Mouse (Mus musculus): ENCODE measurements around the gene Pde4dip. TPM values are rescaled to one million over a fixed set of nuclear protein-coding genes. Genes with fewer than 3 reads are reported as not detected.

Gene Pde4dip
- total RNA-seq, 2 experiments from 2014 or later = 1,706 to 1,771 TPM

GRCm38 (mm10) chr3:97710134-97710533, 178.4 kb downstream of the Pde4dip start:
- DNase-seq = no peak
- intact Hi-C loops (cut with DNase I) = no loop called here

DNA sequence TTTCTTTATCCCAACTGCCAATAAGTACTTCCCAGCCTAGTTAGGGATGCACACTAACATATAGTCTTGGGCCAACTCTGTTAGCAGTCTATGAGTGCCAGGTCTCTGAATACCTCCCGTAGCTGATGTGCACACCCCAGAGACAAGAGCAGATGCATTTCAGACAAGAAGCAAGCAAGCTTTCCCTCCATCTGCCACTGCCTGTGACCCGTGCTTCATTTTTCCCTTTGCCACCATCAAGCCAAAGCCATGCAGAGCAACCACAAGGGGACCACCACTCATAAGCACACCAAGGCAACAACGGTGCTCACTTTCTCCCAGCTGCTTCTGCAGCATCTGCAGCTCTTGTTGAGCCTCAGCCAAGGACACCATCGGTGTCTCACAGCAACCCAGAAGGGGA, 181.9 kb downstream of the Pde4dip start:
- intact Hi-C loops (cut with DNase I) = no loop called here
- DNase-seq = no peak

- intact Hi-C loops (cut with DNase I) = no loop called here
- DNase-seq = no peak
These were observed 183.0 kb downstream of the Pde4dip start for GRCm38 (mm10) chr3:97705508-97705907.

DNA sequence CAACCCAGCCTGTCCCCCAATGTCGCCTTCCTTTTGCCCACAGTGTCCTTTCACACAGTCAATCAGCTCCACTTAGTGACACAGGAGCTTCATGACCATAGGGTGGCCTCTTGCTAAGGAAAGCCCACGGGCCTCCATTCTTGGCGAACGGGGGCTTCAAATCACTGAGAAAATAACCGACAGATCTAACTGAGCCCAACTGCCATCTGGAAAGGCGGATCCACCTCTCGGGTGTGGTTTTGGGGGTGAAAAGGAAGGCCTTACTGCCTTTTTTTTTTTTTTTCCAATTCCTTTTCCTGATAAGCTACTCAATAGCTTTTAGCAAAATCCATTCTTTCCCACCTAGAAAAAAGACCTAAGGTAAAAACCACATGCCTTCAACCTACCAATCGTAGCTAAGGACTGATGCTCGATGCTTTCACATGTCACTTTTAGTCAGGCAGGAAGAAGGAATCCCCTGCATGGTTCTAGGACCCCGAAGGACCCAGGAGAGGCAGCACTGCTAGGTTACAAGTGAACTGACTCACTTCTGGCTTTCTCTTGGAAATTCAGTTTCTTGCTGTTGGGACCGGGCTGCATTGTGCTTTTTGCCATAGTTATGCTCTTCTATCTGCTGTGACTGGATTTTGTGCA, 185.9 kb downstream of the Pde4dip start:
- intact Hi-C loops (cut with DNase I) = no loop called here
- no peak for DNase-seq

GRCm38 (mm10) chr3:97701198-97701597, 187.3 kb downstream of the Pde4dip start:
- intact Hi-C loops (cut with DNase I) = no loop called here
- no peak for DNase-seq

DNA sequence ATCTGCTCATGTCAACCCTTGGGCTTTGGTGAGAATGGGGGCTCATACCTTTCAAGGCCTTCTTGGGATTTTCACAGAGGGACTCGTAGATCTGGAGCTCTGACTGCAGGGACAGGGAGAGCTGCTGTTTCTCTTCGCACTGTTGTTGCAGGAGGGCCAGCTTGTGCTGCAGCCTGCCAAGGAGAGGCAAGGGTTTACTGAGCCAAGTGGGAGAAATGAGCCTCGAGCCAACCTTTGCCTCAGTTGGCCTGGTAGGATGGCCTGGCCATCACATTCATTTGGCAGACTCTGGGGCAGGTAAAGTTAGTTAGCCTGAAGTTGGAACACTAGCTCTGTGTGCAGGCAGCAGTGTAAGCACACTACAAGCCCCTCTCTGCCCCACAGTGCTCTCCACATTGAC, 189.4 kb downstream of the Pde4dip start:
- DNase-seq = no peak
- intact Hi-C loops (cut with DNase I) = no loop called here

- DNase-seq = no peak
- intact Hi-C loops (cut with DNase I) = no loop called here
These were observed 191.2 kb downstream of the Pde4dip start for GRCm38 (mm10) chr3:97697291-97697690.

DNA sequence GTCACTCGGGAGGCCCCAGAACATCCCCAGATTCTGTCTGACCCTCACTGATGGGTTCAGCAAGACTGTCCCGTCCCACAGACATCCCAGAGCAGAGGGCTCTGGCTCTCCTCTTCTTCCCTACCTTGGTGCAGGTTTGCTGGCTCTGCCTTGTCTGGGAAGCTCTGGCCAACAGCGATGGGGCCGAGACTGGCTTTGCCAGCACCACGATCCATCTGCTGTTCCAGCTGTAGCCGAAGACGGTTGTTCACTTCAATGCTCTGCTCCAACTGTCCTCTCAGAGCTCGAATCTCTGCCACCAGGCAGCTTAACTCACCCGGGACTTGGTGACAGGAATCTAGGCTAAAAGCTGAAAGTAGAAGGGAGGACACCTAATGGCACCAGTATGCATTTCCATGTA, 191.6 kb downstream of the Pde4dip start:
- DNase-seq = no peak
- intact Hi-C loops (cut with DNase I) = no loop called here

DNA sequence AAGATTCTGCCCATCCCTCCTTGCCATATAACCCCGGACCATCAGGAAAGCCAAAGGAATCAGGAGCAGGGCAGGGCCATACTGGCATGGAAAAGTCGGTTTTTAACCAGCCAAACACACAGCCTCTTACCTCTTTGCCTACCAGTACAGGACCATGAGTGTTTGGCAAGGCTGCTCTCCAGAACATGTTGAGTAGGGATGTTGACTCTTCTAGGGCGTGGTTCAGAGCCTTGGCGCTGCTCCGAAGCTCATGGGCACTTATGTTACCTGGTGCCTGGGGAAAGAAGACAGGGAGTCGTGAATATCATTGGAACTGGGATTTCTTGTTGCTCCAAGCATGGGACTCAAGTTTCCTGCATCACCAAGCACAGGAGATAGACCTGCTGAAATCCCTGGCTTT, 194.7 kb downstream of the Pde4dip start:
- no peak for DNase-seq
- intact Hi-C loops (cut with DNase I) = no loop called here

GRCm38 (mm10) chr3:97691443-97692017, 197.0 kb downstream of the Pde4dip start:
- intact Hi-C loops (cut with DNase I) = no loop called here
- DNase-seq = no peak

DNA sequence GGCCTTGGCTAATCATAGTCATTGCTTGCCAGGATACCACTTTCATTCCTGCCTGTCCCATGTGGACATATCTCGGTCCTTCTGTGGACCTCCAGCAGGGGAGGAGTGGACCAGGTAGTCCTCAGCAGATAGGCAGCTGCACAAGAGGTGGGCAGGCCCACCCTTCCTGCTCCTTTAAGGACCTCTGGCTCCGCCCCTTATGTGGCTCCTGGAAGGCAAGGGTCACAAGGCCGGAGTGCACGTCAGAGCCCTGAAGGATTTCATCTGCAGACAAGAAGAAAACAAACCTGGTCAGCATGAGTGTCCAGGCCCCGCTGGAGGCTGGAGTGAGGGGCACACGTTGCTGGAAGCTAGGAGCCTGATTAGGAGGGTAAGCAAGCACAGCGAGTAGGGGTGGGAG, 197.9 kb downstream of the Pde4dip start:
- intact Hi-C loops (cut with DNase I) = no loop called here
- DNase-seq = no peak

- DNase-seq = no peak
- intact Hi-C loops (cut with DNase I) = no loop called here
These were observed 199.2 kb downstream of the Pde4dip start for GRCm38 (mm10) chr3:97689289-97689688.

DNA sequence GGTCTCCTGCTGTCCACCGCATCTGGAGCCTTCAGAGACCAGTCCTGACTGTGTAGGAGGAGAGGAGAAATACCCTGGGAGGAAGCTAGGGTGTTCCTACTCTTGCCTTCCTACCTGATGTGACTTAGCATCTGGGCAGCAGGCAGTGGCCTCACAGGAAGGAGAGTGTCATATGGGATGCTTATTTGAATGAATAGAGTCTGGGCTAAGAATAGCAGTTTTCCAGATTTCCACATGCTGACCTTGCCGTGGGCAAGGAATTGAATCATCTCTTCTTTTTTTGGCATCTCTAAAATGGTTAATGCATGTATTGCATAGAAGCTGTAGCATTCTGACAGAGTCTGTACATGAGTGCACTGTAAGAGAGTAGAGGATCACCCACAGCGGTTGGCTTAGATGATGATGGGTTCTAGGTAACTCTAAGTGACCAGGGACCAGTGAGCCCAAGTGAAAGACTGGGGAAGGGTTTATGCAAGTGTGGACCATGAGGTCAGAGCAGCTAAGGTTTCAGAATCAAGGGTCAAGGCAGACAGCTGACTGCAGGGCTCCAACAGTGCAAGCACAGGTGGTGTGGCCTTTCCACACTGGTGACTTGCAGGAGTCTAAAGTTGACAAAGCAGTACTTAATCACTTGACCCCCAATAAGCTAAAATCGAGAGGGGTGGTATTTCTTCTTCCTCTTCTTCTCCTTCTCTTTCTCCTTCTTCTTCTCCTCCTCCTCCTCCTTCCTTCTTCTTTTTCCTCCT, 202.0 kb downstream of the Pde4dip start:
- DNase-seq = no peak
- intact Hi-C loops (cut with DNase I) = no loop called here

DNA sequence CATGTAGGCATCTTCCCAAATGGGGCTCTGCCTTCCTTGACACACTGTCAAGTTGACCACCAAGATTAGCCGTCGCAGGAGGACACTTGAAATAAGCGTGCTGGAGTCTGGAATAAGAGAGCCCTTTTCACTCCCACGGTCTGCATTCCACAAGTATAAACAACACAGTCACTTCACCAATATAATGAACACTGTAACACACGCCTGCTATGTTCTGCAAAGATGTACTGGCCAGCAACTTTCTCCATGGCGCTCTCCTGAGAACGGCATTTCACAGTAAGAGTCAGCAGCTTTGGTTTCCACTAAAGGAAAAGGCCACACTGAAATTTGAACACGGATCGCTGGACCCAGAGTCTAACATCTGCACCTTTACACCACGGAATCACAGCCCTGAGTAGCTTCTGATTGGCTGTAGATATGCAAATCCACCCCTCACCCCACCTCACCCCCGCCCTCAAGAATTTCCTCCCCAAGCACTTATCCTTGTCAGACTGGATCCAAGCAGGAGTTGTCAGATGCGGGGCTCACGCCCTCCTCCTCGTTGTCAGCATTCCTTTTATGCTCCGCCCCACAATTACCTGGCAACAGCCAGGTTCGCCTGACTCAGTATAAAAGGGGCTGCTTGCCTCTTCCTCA, 204.8 kb downstream of the Pde4dip start:
- intact Hi-C loops (cut with DNase I) = no loop called here
- DNase-seq = no peak

- intact Hi-C loops (cut with DNase I) = no loop called here
- DNase-seq = no peak
These were observed 205.9 kb downstream of the Pde4dip start for GRCm38 (mm10) chr3:97682576-97682975.

DNA sequence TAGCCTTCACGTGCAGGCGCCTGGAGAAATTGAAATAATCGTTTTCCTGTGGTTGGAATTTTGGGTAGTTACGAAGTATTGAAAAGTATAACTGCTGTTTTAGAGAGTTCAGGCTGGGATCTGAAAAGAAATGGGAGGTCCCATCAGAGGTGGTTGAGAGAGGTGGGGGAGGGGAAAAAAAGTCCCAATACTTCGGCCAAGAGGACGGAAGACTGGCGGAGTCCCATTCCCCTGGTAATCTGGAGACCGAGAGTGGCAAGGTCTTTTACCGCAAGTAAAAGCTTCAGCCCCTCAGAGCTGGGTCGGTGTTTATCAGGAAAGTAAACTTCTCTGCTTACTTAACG, 206.4 kb downstream of the Pde4dip start:
- intact Hi-C loops (cut with DNase I) = no loop called here
- no peak for DNase-seq

GRCm38 (mm10) chr3:97681321-97682158, 207.0 kb downstream of the Pde4dip start:
- intact Hi-C loops (cut with DNase I) = loop anchor here (1.0 kb wide), 1 partner anchor 198 kb away; no protein-coding TSS in a partner anchor

GRCm38 (mm10) chr3:97680631-97681320, 207.7 kb downstream of the Pde4dip start:
- intact Hi-C loops (cut with DNase I) = loop anchor here (1.0 kb wide), 1 partner anchor 199 kb away; no protein-coding TSS in a partner anchor
- DNase-seq = peak; percentile 82 to 85

More at GRCm38 (mm10) chr3:97681321-97682158, 207.0 kb downstream of the Pde4dip start:
- DNase-seq = peak; percentile 59 to 68

DNA sequence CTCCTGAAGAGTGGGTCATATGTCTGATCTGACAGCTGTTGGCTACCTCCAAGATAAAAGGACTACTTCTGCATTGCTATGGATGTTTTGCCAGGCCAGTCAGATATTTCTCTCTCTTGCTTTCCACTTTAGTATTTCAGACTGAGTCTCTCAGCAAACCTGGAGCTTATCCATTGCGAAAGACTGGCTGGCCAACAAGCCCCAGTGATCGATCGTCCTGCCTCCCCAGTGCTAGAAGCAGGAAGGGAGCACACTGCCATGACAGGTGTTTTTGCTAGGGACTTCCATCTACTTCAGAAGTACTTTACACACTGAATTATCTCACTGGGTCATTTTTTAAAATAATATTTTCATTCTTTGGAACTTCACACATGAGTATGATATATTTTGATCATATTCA, 210.1 kb downstream of the Pde4dip start:
- no peak for DNase-seq
- intact Hi-C loops (cut with DNase I) = no loop called here

DNA sequence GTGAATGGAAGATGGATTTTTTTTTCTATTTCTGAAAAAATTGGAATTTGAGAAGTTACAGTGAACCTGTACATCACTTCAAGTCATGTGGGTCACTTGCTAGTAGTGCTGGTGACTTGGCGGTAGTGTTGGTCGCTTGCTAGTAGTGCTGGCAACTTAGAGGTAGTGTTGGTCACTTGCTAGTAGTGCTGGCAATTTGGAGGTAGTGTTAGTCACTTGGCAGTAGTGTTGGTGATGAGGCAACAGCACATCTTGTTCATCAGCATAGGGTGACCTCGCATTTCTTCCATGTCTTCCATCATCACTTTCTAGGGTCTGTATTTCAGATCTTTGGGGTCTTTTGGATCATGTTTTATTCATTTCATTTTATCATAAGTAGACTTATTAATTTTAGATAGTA, 212.4 kb downstream of the Pde4dip start:
- intact Hi-C loops (cut with DNase I) = no loop called here
- DNase-seq = no peak
